Mouse (Mus musculus) C2C12 (cell line): ENCODE measurements around the gene AL607142.1.

Source experiments
- CEBPB ChIP-seq: IDR thresholded peaks from one replicate; pipeline ENCODE4 v1.6.1; 2011; ENCODE audit warnings: low read depth, mild to moderate bottlenecking, control low read depth, moderate library complexity
- CTCF ChIP-seq: IDR thresholded peaks from one replicate; pipeline ENCODE4 v1.5.1; 2011; ENCODE audit not compliant: control insufficient read depth, insufficient read depth, insufficient read length
- MAX ChIP-seq: IDR thresholded peaks from one replicate; pipeline ENCODE4 v1.6.1; 2011; ENCODE audit warnings: mild to moderate bottlenecking, control low read depth
- USF1 ChIP-seq: IDR thresholded peaks from one replicate; pipeline ENCODE4 v1.6.1; 2011; ENCODE audit warnings: low read depth, mild to moderate bottlenecking, control low read depth, moderate library complexity

- no peak for TF ChIP-seq CTCF
- no peak for TF ChIP-seq USF1
- TF ChIP-seq MAX = no peak
- TF ChIP-seq CEBPB = no peak
Observed at GRCm38 (mm10) chr4:120058157-120058556, 6.6 kb upstream of the AL607142.1 start.
